Mouse (Mus musculus) CH12.LX (cell line): Measurements from ENCODE around the gene Vmn1r201. TPM values are rescaled to one million over a fixed set of nuclear protein-coding genes. Genes with fewer than 3 reads are reported as not detected.

Source experiments
- DNase-seq: peaks from one replicate; pipeline ENCODE4 v3.0.0-alpha.2; 2013; ENCODE audit errors: extremely low read depth
- H3K27ac ChIP-seq: 2 replicates; pipeline ENCODE4 v1.5.1; 2012; ENCODE audit warnings: low read depth, mild to moderate bottlenecking, control low read depth, moderate library complexity; ENCODE audit not compliant: insufficient read depth
- H3K27me3 ChIP-seq: replicated peaks from 2 replicates; pipeline ENCODE3; 2012; ENCODE audit warnings: inconsistent platforms
- H3K36me3 ChIP-seq, 2 experiments: replicated peaks in 1 of 2; 2 replicates each; pipeline versions ENCODE3 to v1.6.1; 2012; ENCODE audit warnings: inconsistent platforms in 1 of 2, low read length in 1 of 2, mild to moderate bottlenecking in 1 of 2, mixed read lengths in 1 of 2, moderate library complexity in 1 of 2; ENCODE audit not compliant: control insufficient read depth in 1 of 2, insufficient read depth in 1 of 2
- H3K4me1 ChIP-seq, 2 experiments: 2 replicates each; pipeline ENCODE4 v1.6.1; 2012; ENCODE audit warnings: inconsistent platforms in 1 of 2, moderate library complexity in 1 of 2; ENCODE audit not compliant: insufficient read depth in 2 of 2, control insufficient read depth in 1 of 2
- H3K4me2 ChIP-seq: 2 replicates; pipeline ENCODE4 v1.6.1; 2012; ENCODE audit warnings: low read depth, mild to moderate bottlenecking, control low read depth; ENCODE audit not compliant: poor library complexity, insufficient read depth, severe bottlenecking
- H3K4me3 ChIP-seq, 3 experiments: fragments of 150-350 bp in 1 of 3; sonication (generic) in 1 of 3; replicated peaks in 1 of 3; 2 replicates each; pipeline versions ENCODE3 to v1.5.1; 2011 to 2012; ENCODE audit warnings: low read depth in 2 of 3, low read length in 2 of 3, mild to moderate bottlenecking in 2 of 3, moderate library complexity in 2 of 3, control low read depth in 1 of 3, improper control_type of control experiment in 1 of 3, inconsistent platforms in 1 of 3, mixed read lengths in 1 of 3; ENCODE audit not compliant: poor library complexity in 1 of 3
- H3K79me2 ChIP-seq: replicated peaks from 2 replicates; pipeline ENCODE4 v1.6.1; 2012; ENCODE audit warnings: mild to moderate bottlenecking, moderate library complexity; ENCODE audit not compliant: control insufficient read depth, poor library complexity, insufficient read depth, severe bottlenecking; ENCODE audit errors: extremely low read depth
- H3K9ac ChIP-seq: 2 replicates; pipeline ENCODE4 v1.6.1; 2012; ENCODE audit warnings: low read depth, mild to moderate bottlenecking, control low read depth, moderate library complexity; ENCODE audit not compliant: insufficient read depth
- H3K9me3 ChIP-seq: replicated peaks from 2 replicates; pipeline ENCODE3; 2012; ENCODE audit warnings: low read length, inconsistent platforms, mixed read lengths
- BHLHE40 ChIP-seq: IDR thresholded peaks from 2 replicates; pipeline ENCODE4 v1.6.1; 2011; ENCODE audit warnings: mild to moderate bottlenecking, low read depth, low read length, improper control_type of control experiment
- E2F4 ChIP-seq: IDR thresholded peaks from 2 replicates; pipeline ENCODE4 v1.6.1; 2011; ENCODE audit warnings: low read depth, low read length, improper control_type of control experiment; ENCODE audit not compliant: insufficient replicate concordance
- ELF1 ChIP-seq: IDR thresholded peaks from 2 replicates; pipeline ENCODE4 v1.6.1; 2014; ENCODE audit warnings: low read depth, mild to moderate bottlenecking, inconsistent platforms, low read length, improper control_type of control experiment
- EP300 ChIP-seq: IDR thresholded peaks from 2 replicates; pipeline ENCODE4 v1.6.1; 2011; ENCODE audit warnings: low read length, improper control_type of control experiment
- ETS1 ChIP-seq: conservative IDR thresholded peaks from 2 replicates; pipeline ENCODE4 v1.6.1; 2012; ENCODE audit warnings: low read depth, mild to moderate bottlenecking, inconsistent platforms, low read length, improper control_type of control experiment, moderate library complexity
- HCFC1 ChIP-seq: IDR thresholded peaks from 2 replicates; pipeline ENCODE4 v1.6.1; 2012; ENCODE audit warnings: low read depth, mild to moderate bottlenecking, inconsistent platforms, low read length, improper control_type of control experiment
- IRF4 ChIP-seq: IDR thresholded peaks from 2 replicates; pipeline ENCODE4 v1.6.1; 2014; ENCODE audit warnings: low read depth, mild to moderate bottlenecking, inconsistent platforms, low read length, improper control_type of control experiment
- JUN ChIP-seq: IDR thresholded peaks from 2 replicates; pipeline ENCODE4 v1.6.1; 2011; ENCODE audit warnings: low read depth, mild to moderate bottlenecking, low read length, improper control_type of control experiment, moderate library complexity; ENCODE audit not compliant: insufficient read depth
- JUND ChIP-seq: conservative IDR thresholded peaks from 2 replicates; pipeline ENCODE4 v1.6.1; 2011; ENCODE audit warnings: low read depth, low read length, improper control_type of control experiment
- KAT2A ChIP-seq: IDR thresholded peaks from 2 replicates; pipeline ENCODE4 v1.6.1; 2012; ENCODE audit warnings: low read length, improper control_type of control experiment, inconsistent platforms; ENCODE audit not compliant: insufficient replicate concordance
- MAFK ChIP-seq: IDR thresholded peaks from 2 replicates; pipeline ENCODE4 v1.6.1; 2011; ENCODE audit warnings: low read length, improper control_type of control experiment; ENCODE audit not compliant: insufficient replicate concordance
- MAX ChIP-seq: IDR thresholded peaks from 2 replicates; pipeline ENCODE4 v1.6.1; 2011; ENCODE audit warnings: low read length, improper control_type of control experiment
- MEF2A ChIP-seq: IDR thresholded peaks from 2 replicates; pipeline ENCODE4 v1.6.1; 2014; ENCODE audit warnings: low read depth, mild to moderate bottlenecking, inconsistent platforms, low read length, improper control_type of control experiment, borderline replicate concordance
- MXI1 ChIP-seq: IDR thresholded peaks from 2 replicates; pipeline ENCODE4 v1.6.1; 2011; ENCODE audit warnings: mild to moderate bottlenecking, low read depth, low read length, improper control_type of control experiment
- MYC ChIP-seq: IDR thresholded peaks from 2 replicates; pipeline ENCODE4 v1.6.1; 2011; ENCODE audit warnings: low read depth, mild to moderate bottlenecking, improper control_type of control experiment, low read length
- NELFE ChIP-seq: IDR thresholded peaks from 2 replicates; pipeline ENCODE4 v1.6.1; 2011; ENCODE audit warnings: low read depth, low read length, improper control_type of control experiment
- NRF1 ChIP-seq: IDR thresholded peaks from 2 replicates; pipeline ENCODE4 v1.6.1; 2014; ENCODE audit warnings: low read depth, mild to moderate bottlenecking, inconsistent platforms, low read length, improper control_type of control experiment, moderate library complexity
- PAX5 ChIP-seq: IDR thresholded peaks from 2 replicates; pipeline ENCODE4 v1.6.1; 2012; ENCODE audit warnings: low read length, inconsistent platforms, mixed read lengths
- POLR2AphosphoS2 ChIP-seq: IDR thresholded peaks from 2 replicates; pipeline ENCODE4 v1.6.1; 2011; ENCODE audit warnings: low read depth, low read length, improper control_type of control experiment
- SMC3 ChIP-seq: IDR thresholded peaks from 2 replicates; pipeline ENCODE4 v1.6.1; 2011; ENCODE audit warnings: low read depth, low read length, improper control_type of control experiment
- TCF12 ChIP-seq: IDR thresholded peaks from 2 replicates; pipeline ENCODE4 v1.6.1; 2014; ENCODE audit warnings: low read depth, mild to moderate bottlenecking, inconsistent platforms, low read length, improper control_type of control experiment
- UBTF ChIP-seq: IDR thresholded peaks from 2 replicates; pipeline ENCODE4 v1.6.1; 2012; ENCODE audit warnings: low read depth, mild to moderate bottlenecking, inconsistent platforms, low read length, improper control_type of control experiment, moderate library complexity
- USF2 ChIP-seq: conservative IDR thresholded peaks from 2 replicates; pipeline ENCODE4 v1.6.1; 2011; ENCODE audit warnings: low read depth, low read length, improper control_type of control experiment
- ZC3H11A ChIP-seq: IDR thresholded peaks from 2 replicates; pipeline ENCODE4 v1.6.1; 2012; ENCODE audit warnings: low read depth, mild to moderate bottlenecking, inconsistent platforms, low read length, improper control_type of control experiment
- ZKSCAN1 ChIP-seq: IDR thresholded peaks from 2 replicates; pipeline ENCODE4 v1.6.1; 2012; ENCODE audit warnings: low read depth, inconsistent platforms, low read length, improper control_type of control experiment, borderline replicate concordance
- ZMIZ1 ChIP-seq: IDR thresholded peaks from 2 replicates; pipeline ENCODE4 v1.6.1; 2012; ENCODE audit warnings: low read depth, mild to moderate bottlenecking, inconsistent platforms, low read length, improper control_type of control experiment
- dilution Hi-C: fragments of 300-500 bp; cut with MboI; formaldehyde crosslinking; loops from 2 replicates; pipeline ENCODE4 v1.14.3; 2020; ENCODE audit warnings: low sequenced_read_pairs; ENCODE audit not compliant: extremely low pct_unique_long_range_greater_than_20kb, extremely low pct_ligation_motif_present
- in situ Hi-C: fragments of 300-500 bp; cut with MboI; formaldehyde crosslinking; loops from 3 replicates; pipeline ENCODE4 v1.14.3; 2019; ENCODE audit warnings: low sequenced_read_pairs, low pct_ligation_motif_present, low pct_unique_long_range_greater_than_20kb, mixed read lengths
- polyA plus RNA-seq: library from polyadenylated mRNA; unstranded; fragments of >175 nt; gene quantifications from 2 replicates; pipeline ENCODE4 v1.2.1, GENCODE M21; 2012; ENCODE audit warnings: low read depth; ENCODE audit not compliant: insufficient read length
- total RNA-seq, 2 experiments: library from RNA; depleted of rRNA; stranded (reverse); fragments of 300-350 nt in 1 of 2; fragments of >200 nt in 1 of 2; gene quantifications; 2 replicates each; pipeline ENCODE4 v1.2.3; 2012 to 2014

The Vmn1r201 gene
- 0.13 TPM in 1 of 2 replicates, not detected in the other for total RNA-seq (2012; rRNA removed)
- 0.04 TPM in 1 of 2 replicates, not detected in the other for total RNA-seq (2014; rRNA removed)
- polyA plus RNA-seq, result not detected in 2 replicates

GRCm38 (mm10) chr13:22471623-22472022, at the start of gene Vmn1r201:
Vmn1r201 (plus strand) TSS chr13:22471923.
- H3K9ac ChIP-seq, result no peak within 1 kb of the TSS
- H3K4me1 ChIP-seq, result peaks cover 0 to 6% of the 10 kb centered on the region in 2 experiments; a peak in 2 of 4 replicates
- in situ Hi-C loops, result no loop called here
- no peak for TF ChIP-seq POLR2AphosphoS2
- TF ChIP-seq MAFK, result no peak
- no peak for TF ChIP-seq MAX
- no peak for TF ChIP-seq NELFE
- TF ChIP-seq ZMIZ1, result no peak
- no peak for TF ChIP-seq ELF1
- TF ChIP-seq E2F4, result no peak
- no peak for TF ChIP-seq TCF12
- no peak for TF ChIP-seq HCFC1
- TF ChIP-seq PAX5, result no peak
- no peak for TF ChIP-seq JUND
- TF ChIP-seq USF2, result no peak
- no peak for TF ChIP-seq SMC3
- TF ChIP-seq MYC, result no peak
- TF ChIP-seq ZKSCAN1, result no peak
- no peak for TF ChIP-seq ZC3H11A
- no peak for TF ChIP-seq KAT2A
- TF ChIP-seq MXI1, result no peak
- no peak for TF ChIP-seq JUN
- H3K9me3 ChIP-seq, result no peaks in the 10 kb centered on the region
- H3K4me3 ChIP-seq, result no peak within 1 kb of the TSS
- H3K27me3 ChIP-seq, result no peaks in the 10 kb centered on the region
- H3K36me3 ChIP-seq, result no peaks in the 10 kb centered on the region
- no peak within 1 kb of the TSS for H3K4me2 ChIP-seq
- no peak within 1 kb of the TSS for H3K27ac ChIP-seq
- no peaks in the 10 kb centered on the region for H3K79me2 ChIP-seq
- dilution Hi-C loops, result no loop called here
- no peak for DNase-seq

- H3K4me2 ChIP-seq, result peak overlapping the region; percentile 17
- peaks cover 2 to 17% of the 10 kb centered on the region in 2 experiments; a peak in 3 of 4 replicates for H3K4me1 ChIP-seq
- in situ Hi-C loops (no loop called here), dilution Hi-C loops (no loop called here)
- TF ChIP-seq EP300 (peak; percentile 60; the same call in 1 of the 2 replicates), JUN (peak; percentile 37; the same call in 1 of the 2 replicates), BHLHE40 (0 out of 2 replicates have a peak, but pooled peaks have one; percentile 23), UBTF (no peak), TCF12 (peak; percentile 56), IRF4 (peak; percentile 92), NRF1 (no peak), MEF2A (peak; percentile 35; the same call in 1 of the 2 replicates), ETS1 (peak; percentile 44; the same call in 1 of the 2 replicates), JUND (peak; percentile 51; the same call in 1 of the 2 replicates)
- H3K36me3 ChIP-seq, result no peaks in the 10 kb centered on the region
- DNase-seq, result peak; percentile 32
- no peak overlapping the region for H3K27ac ChIP-seq
- 0 out of 2 replicates have a peak overlapping the region, but pooled peaks have one; percentile 5 for H3K9ac ChIP-seq
- no peak overlapping the region for H3K4me3 ChIP-seq
- H3K79me2 ChIP-seq, result no peaks in the 10 kb centered on the region
- H3K9me3 ChIP-seq, result no peaks in the 10 kb centered on the region
- no peaks in the 10 kb centered on the region for H3K27me3 ChIP-seq
These were observed 16.6 kb upstream of the Vmn1r201 start for GRCm38 (mm10) chr13:22455145-22455544.
